Mouse (Mus musculus): ENCODE results near the gene Cebpb.

Cebpb gene

GRCm38 (mm10) chr2:167721159-167721882 lies 32.6 kb downstream of the Cebpb start:
- no peak for DNase-seq (ENCODE audit: extremely low spot score, low spot score)

GRCm38 (mm10) chr2:167722538-167722937 lies 33.8 kb downstream of the Cebpb start:
- DNase-seq (ENCODE audit: extremely low spot score, low spot score) = no peak

- no peak for DNase-seq (ENCODE audit: extremely low spot score, low spot score)
Observed at GRCm38 (mm10) chr2:167723589-167724206, 35.0 kb downstream of the Cebpb start.

GRCm38 (mm10) chr2:167725879-167726278 lies 37.2 kb downstream of the Cebpb start:
- no peak for DNase-seq (ENCODE audit: extremely low spot score, low spot score)

GRCm38 (mm10) chr2:167727161-167727560 lies 38.4 kb downstream of the Cebpb start:
- no peak for DNase-seq (ENCODE audit: extremely low spot score, low spot score)

GRCm38 (mm10) chr2:167730036-167730435 lies 41.3 kb downstream of the Cebpb start:
- no peak for DNase-seq (ENCODE audit: extremely low spot score, low spot score)

GRCm38 (mm10) chr2:167731149-167731548 lies 42.4 kb downstream of the Cebpb start:
- DNase-seq (ENCODE audit: extremely low spot score, low spot score) = no peak

GRCm38 (mm10) chr2:167734861-167735260 lies 46.1 kb downstream of the Cebpb start:
- DNase-seq (ENCODE audit: extremely low spot score, low spot score) = no peak

GRCm38 (mm10) chr2:167739030-167739429 lies 50.3 kb downstream of the Cebpb start:
- DNase-seq (ENCODE audit: extremely low spot score, low spot score) = no peak
